Mouse (Mus musculus) thymus, postnatal 36 days (tissue): ENCODE data around the gene Samd14.

Source experiments
- DNase-seq, 2 experiments: peaks; one replicate each; pipeline ENCODE4 v3.0.0; 2022; ENCODE audit warnings: mixed read lengths in 2 of 2

Samd14 gene

GRCm38 (mm10) chr11:94990102-94990748 lies 19.5 kb upstream of the Samd14 start:
- no peak for DNase-seq

GRCm38 (mm10) chr11:94990749-94991577 lies 18.7 kb upstream of the Samd14 start, which contains the start of gene Ppp1r9b:
Ppp1r9b (plus strand) TSS chr11:94991035.
- peak; percentile 93 for DNase-seq

GRCm38 (mm10) chr11:94991641-94992479 lies 17.8 kb upstream of the Samd14 start:
- DNase-seq: peak; percentile 67 to 74

GRCm38 (mm10) chr11:94992480-94992753 lies 17.3 kb upstream of the Samd14 start:
- DNase-seq: peak in 1 of 2 experiments; percentile 57

GRCm38 (mm10) chr11:94992754-94993606 lies 16.7 kb upstream of the Samd14 start:
- DNase-seq: peak; percentile 65 to 73

- no peak for DNase-seq
Measured at GRCm38 (mm10) chr11:94994208-94994814, 15.4 kb upstream of the Samd14 start.

GRCm38 (mm10) chr11:94994947-94995772 lies 14.5 kb upstream of the Samd14 start:
- DNase-seq: peak in 1 of 2 experiments; percentile 24

GRCm38 (mm10) chr11:94996101-94996500 lies 13.6 kb upstream of the Samd14 start:
- DNase-seq: peak in 1 of 2 experiments; percentile 16

- peak in 1 of 2 experiments; percentile 17 for DNase-seq
Measured at GRCm38 (mm10) chr11:94996984-94997383, 12.7 kb upstream of the Samd14 start.

GRCm38 (mm10) chr11:94997596-94997995 lies 12.1 kb upstream of the Samd14 start:
- no peak for DNase-seq

- DNase-seq: peak; percentile 90 to 98
Measured at GRCm38 (mm10) chr11:94998041-94998531, 11.6 kb upstream of the Samd14 start.

- peak in 1 of 2 experiments; percentile 48 for DNase-seq
Measured at GRCm38 (mm10) chr11:95000128-95000527, 9.6 kb upstream of the Samd14 start.

- peak; percentile 73 to 85 for DNase-seq
Measured at GRCm38 (mm10) chr11:95000548-95000947, 9.1 kb upstream of the Samd14 start.

GRCm38 (mm10) chr11:95001058-95001457 lies 8.6 kb upstream of the Samd14 start:
- DNase-seq: peak; percentile 74 to 76

GRCm38 (mm10) chr11:95001584-95002347 lies 7.9 kb upstream of the Samd14 start:
- peak in 1 of 2 experiments; percentile 34 for DNase-seq

- no peak for DNase-seq
Measured at GRCm38 (mm10) chr11:95002705-95003104, 7.0 kb upstream of the Samd14 start.

- no peak for DNase-seq
Measured at GRCm38 (mm10) chr11:95004136-95004936, 5.3 kb upstream of the Samd14 start.

- DNase-seq: no peak
Measured at GRCm38 (mm10) chr11:95004937-95005198, 4.8 kb upstream of the Samd14 start.

- peak in 1 of 2 experiments; percentile 46 for DNase-seq
Measured at GRCm38 (mm10) chr11:95006038-95006437, 3.6 kb upstream of the Samd14 start.
